Mouse (Mus musculus): Measurements from ENCODE around the gene Pros1. TPM values are rescaled to one million over a fixed set of nuclear protein-coding genes. Genes with fewer than 3 reads are reported as not detected.

Gene Pros1
- polyA plus RNA-seq, 1 experiment: 20.0 TPM

DNA sequence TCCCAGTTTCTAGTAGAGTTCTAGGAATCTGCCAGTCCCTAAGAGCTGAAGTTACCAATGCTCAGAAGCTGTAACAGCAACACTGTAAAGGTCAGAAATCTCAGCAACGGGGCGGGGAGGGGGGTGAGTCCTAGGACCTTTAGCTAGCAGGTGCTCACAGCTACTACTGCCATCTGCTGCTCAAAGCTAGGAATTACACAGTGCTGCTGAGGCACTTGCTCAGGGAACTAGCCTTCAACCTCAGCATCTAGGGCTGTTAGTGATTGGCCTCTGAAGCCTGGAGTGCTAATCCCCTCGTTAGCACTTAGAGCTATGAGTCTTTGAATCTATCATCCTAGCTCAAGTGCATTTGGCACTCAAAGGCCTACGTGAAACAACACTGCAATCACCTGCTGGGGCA lies 21.6 kb upstream of the Pros1 start:
- DNase-seq: no peak
- WGBS: 17% methylated on average over 4 of the region's 4 CpGs
- Histone ChIP-seq H3K4me1 (ENCODE audit: control insufficient read depth, insufficient read depth, low read length) (peaks cover 5% of the 10 kb centered on the region; the same call in 1 of the 2 replicates), H3K4me3 (replicated peaks; ENCODE audit: extremely low read depth, low read depth, low read length) (no peak overlapping the region)
- TF ChIP-seq POLR2A (IDR thresholded peaks at IDR 0.05; ENCODE audit: borderline replicate concordance, extremely low read depth, low read depth, low read length) (no peak), CTCF (IDR thresholded peaks at IDR 0.05; ENCODE audit: insufficient read depth, low read length) (peak; percentile 88)

DNA sequence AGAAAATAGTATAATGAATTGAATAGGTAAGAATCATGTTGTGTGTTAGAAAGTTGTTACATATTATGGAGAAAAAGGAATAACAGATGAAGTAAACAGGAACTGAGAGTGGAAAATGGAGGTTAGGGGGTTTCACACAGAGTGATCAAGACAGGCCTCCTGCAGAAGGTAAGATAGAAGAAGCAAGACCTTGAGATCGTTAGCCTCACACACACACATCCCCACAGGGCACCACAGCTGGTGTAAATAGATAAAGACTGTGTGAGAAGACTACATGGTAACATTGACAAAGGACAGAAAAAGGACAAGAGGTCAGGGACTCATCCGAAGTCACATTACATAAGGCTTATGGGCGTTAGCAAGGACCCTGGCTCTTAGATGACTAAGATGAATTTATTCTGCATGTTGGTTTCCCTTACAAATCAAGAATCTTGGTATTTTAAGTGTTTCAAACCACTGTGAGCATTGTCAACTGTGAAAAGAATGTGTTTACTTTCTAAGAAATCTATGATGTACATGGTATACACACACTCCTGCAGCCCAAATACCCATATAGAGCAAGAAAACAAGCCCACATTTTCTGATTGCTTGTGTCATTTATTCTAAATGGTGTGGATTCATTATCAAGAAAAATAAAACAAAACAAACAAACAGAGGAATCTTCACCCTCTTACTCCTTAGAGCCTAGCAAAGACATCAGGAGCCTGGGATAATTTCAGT lies 19.9 kb upstream of the Pros1 start:
- WGBS: 34% methylated on average over 3 of the region's 3 CpGs
- Histone ChIP-seq H3K4me1 (ENCODE audit: control insufficient read depth, insufficient read depth, low read length) (peaks cover 5% of the 10 kb centered on the region; the same call in 1 of the 2 replicates), H3K4me3 (replicated peaks; ENCODE audit: extremely low read depth, low read depth, low read length) (no peak overlapping the region)
- TF ChIP-seq POLR2A (IDR thresholded peaks at IDR 0.05; ENCODE audit: borderline replicate concordance, extremely low read depth, low read depth, low read length) (no peak), CTCF (IDR thresholded peaks at IDR 0.05; ENCODE audit: insufficient read depth, low read length) (no peak)
- DNase-seq: no peak

DNA sequence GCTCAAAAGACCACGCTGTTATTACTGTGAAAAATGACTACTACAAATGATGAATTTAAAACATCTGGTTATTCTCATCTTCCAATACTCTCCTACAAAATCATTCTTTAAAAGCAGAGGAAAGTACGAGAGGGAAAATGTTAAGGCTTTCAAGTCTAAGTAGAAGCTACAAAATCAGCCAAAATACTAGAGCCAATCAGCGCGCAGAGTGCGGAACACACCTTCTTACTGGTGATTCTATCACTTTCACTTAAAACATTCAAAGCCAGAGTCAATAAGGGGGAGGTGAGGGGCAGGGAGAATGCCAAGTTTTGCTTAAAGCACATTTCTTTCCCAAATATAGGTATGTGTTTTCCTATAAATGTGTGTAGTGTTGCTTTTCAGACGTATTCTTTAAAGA lies 8.8 kb upstream of the Pros1 start:
- H3K4me1 ChIP-seq (ENCODE audit: control insufficient read depth, insufficient read depth, low read length): peaks cover 2% of the 10 kb centered on the region; the same call in 1 of the 2 replicates
- no peak for DNase-seq
- H3K4me3 ChIP-seq (replicated peaks; ENCODE audit: extremely low read depth, low read depth, low read length): no peak overlapping the region
- WGBS: 81% methylated on average over 6 of the region's 6 CpGs
- TF ChIP-seq CTCF (IDR thresholded peaks at IDR 0.05; ENCODE audit: insufficient read depth, low read length) (no peak), POLR2A (IDR thresholded peaks at IDR 0.05; ENCODE audit: borderline replicate concordance, extremely low read depth, low read depth, low read length) (no peak)

DNA sequence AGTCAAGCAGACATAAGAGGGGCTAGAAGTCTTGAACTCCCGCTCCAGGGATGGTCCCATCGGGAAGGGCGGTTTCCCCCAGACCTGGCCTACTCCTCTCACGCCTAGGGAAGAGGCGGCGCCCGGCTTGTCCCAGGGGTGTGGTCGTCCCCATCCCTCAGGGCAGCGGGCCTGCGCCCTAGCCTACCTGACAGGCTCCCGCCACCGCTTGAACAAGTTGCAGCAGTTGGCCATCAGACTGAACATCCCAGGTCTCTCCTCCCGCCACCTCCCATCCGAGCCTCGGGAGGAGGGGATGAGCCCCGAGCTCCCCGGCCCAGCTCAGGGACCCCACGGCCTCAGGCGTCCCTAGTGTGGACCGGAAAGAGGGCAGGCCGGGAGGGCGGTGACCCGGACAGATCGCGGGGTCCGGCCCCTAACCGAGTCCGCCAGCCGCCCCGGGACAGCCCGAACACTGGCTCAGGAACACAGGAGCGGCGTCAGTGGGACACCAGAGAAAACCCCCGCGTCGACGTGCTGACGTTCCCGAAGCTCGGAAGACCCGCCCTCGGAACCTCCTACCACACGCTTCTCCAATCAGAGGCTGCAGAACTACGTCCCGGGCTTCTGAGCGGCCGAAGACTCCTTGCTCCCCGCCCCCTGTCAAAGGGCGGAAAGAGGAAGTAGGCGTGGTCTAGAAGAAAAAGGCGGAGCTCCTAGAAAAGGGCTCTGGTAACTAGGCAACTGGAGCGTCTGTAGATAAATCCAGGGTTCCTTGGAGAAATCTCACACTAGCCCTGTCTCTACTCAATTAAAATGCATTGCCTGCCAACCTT lies 7.4 kb upstream of the Pros1 start, which contains the start of gene Arl13b:
Gene Arl13b, minus strand, starts transcription at position 543 of the 815 bp plus-strand sequence.
- DNase-seq: peak; percentile 87
- TF ChIP-seq POLR2A (IDR thresholded peaks at IDR 0.05; ENCODE audit: borderline replicate concordance, extremely low read depth, low read depth, low read length) (peak; percentile 82; the same call in 1 of the 2 replicates), CTCF (IDR thresholded peaks at IDR 0.05; ENCODE audit: insufficient read depth, low read length) (no peak)
- H3K4me3 ChIP-seq (replicated peaks; ENCODE audit: extremely low read depth, low read depth, low read length): peak within 1 kb of the TSS; percentile 68
- peaks cover 2% of the 10 kb centered on the region; the same call in 1 of the 2 replicates for H3K4me1 ChIP-seq (ENCODE audit: control insufficient read depth, insufficient read depth, low read length)
- WGBS: under 1% methylated on average over 52 of the region's 52 CpGs

DNA sequence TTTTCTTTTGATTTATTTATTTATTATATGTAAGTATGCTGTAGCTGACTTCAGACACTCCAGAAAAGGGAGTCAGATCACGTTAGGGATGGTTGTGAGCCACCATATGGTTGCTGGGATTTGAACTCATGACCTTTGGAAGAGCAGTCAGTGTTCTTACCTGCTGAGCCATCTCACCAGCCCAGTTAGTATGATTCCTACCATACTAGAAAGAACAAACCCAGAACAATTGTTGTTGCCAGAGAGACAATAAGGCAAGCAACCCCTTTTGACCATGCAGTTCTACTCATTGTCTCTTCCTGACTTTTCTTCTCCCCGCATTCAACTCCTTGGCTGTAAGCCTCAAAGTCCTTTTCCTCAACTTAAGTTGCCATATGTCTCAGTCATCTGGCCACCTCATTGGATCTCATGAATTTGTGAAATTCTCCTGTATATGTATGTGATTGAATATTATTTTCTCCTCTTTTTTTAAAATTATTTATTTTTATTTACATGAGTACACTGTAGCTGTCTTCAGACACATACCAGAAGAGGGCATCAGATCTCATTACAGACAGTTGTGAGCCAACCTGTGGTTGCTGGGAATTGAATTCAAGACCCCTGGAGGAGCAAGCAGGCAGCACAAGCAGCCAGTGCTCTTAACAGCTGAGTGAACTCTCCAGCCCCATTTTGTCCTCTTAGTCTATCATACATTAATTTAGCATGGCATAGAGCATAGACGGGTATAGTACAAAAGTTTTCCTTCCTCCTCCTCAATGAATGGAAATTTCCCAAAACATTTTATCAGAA lies 1.4 kb upstream of the Pros1 start:
- no peak for DNase-seq
- no peak for TF ChIP-seq CTCF (IDR thresholded peaks at IDR 0.05; ENCODE audit: insufficient read depth, low read length)
- TF ChIP-seq POLR2A (IDR thresholded peaks at IDR 0.05; ENCODE audit: borderline replicate concordance, extremely low read depth, low read depth, low read length): no peak
- Histone ChIP-seq H3K4me3 (replicated peaks; ENCODE audit: extremely low read depth, low read depth, low read length) (no peak overlapping the region), H3K4me1 (ENCODE audit: control insufficient read depth, insufficient read depth, low read length) (peaks cover 7% of the 10 kb centered on the region)
- WGBS: 82% methylated on average over 3 of the region's 3 CpGs

DNA sequence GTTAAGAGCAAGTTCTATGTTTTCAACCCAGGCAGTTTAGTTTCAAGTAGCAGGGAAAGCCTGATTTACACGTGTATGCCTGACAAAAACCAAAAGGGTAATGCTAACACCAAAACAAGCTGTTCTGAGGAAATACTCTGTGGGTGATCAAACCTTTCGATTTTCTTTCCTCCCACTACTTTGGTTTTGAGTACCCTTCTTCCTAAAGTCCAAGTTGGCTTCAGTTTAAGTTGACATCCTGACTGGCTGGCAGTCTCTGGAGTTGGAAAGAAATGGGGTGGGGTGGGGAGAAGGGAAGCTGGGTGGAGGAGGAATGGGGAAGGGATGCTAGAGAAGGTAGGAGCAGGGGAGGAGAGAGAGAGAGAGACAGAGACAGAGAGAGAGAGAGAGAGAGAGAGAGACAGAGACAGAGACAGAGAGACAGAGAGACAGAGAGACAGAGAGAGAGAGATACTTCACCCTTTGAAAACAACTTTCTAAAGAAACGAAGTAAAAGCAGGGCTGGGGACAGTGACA lies 438 bp upstream of the Pros1 start:
- 6% methylated on average over 3 of the region's 3 CpGs for WGBS
- DNase-seq: no peak
- no peak for TF ChIP-seq POLR2A (IDR thresholded peaks at IDR 0.05; ENCODE audit: borderline replicate concordance, extremely low read depth, low read depth, low read length)
- TF ChIP-seq CTCF (IDR thresholded peaks at IDR 0.05; ENCODE audit: insufficient read depth, low read length): no peak
- peaks cover 7% of the 10 kb centered on the region for H3K4me1 ChIP-seq (ENCODE audit: control insufficient read depth, insufficient read depth, low read length)
- peak overlapping the region; percentile 100 for H3K4me3 ChIP-seq (replicated peaks; ENCODE audit: extremely low read depth, low read depth, low read length)

DNA sequence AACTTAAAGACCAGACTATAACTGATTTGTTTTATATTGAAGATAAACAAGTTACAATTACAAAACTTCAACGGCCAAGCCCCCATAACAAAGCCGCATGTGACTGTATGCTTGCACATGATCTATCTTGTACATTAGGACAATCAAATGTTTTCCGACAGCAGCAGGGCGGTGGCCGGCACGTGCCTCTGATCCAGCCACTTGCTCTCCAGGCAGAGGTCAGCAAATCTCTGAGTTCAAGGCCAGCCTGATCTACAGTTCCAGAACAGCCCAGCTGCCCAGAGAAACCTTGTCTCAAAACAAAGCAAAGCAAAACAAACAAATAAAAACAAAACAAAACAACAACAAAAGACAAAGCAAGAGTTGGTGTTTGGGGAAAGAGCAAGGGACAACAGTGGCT lies 1.3 kb downstream of the Pros1 start:
- Histone ChIP-seq H3K4me1 (ENCODE audit: control insufficient read depth, insufficient read depth, low read length) (peaks cover 7% of the 10 kb centered on the region), H3K4me3 (replicated peaks; ENCODE audit: extremely low read depth, low read depth, low read length) (peak overlapping the region; percentile 6)
- 45% methylated on average over 6 of the region's 6 CpGs for WGBS
- no peak for TF ChIP-seq POLR2A (IDR thresholded peaks at IDR 0.05; ENCODE audit: borderline replicate concordance, extremely low read depth, low read depth, low read length)
- no peak for TF ChIP-seq CTCF (IDR thresholded peaks at IDR 0.05; ENCODE audit: insufficient read depth, low read length)
- no peak for DNase-seq

DNA sequence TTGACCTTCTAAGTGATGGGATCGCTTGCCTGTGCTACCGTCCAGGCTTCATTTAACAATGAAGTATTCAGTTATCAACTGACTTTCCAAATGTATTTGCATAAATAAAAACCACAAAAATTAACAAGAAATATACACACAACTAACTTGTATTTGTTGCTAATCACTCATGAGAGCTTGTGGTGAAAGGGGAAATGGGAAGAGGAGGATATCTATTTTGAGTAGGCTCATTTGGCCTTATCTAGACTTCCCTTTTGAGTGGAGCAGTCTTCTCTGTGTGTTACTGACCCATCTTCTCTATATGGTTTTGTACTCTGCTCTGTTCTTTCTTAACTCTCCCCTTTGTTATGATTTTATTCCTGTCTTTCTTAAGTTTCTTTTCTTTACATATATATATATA lies 2.2 kb downstream of the Pros1 start:
- TF ChIP-seq POLR2A (IDR thresholded peaks at IDR 0.05; ENCODE audit: borderline replicate concordance, extremely low read depth, low read depth, low read length) (no peak), CTCF (IDR thresholded peaks at IDR 0.05; ENCODE audit: insufficient read depth, low read length) (no peak)
- DNase-seq: no peak
- WGBS: 94% methylated on average over 2 of the region's 2 CpGs
- H3K4me1 ChIP-seq (ENCODE audit: control insufficient read depth, insufficient read depth, low read length): peaks cover 7% of the 10 kb centered on the region
- H3K4me3 ChIP-seq (replicated peaks; ENCODE audit: extremely low read depth, low read depth, low read length): no peak overlapping the region

DNA sequence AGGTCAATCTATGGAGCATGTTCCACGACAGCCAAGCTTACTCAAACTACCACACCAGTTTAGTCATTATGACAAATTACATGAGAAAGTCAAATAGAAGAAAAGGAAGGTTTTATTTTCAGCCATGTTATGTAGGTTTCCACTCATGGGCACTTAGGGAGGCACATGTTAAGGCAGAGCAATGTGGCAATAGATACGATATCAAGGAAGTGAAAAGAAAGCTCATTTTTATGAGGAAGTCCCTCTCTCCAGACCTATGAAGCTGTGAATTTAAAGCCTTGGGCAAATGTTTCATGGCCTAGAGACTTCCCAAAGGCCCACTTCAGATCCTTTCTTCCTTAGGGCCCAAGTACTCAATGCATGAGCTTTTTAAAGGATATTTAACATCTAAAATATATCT lies 3.4 kb downstream of the Pros1 start:
- no peak for DNase-seq
- TF ChIP-seq POLR2A (IDR thresholded peaks at IDR 0.05; ENCODE audit: borderline replicate concordance, extremely low read depth, low read depth, low read length) (no peak), CTCF (IDR thresholded peaks at IDR 0.05; ENCODE audit: insufficient read depth, low read length) (no peak)
- Histone ChIP-seq H3K4me1 (ENCODE audit: control insufficient read depth, insufficient read depth, low read length) (peaks cover 7% of the 10 kb centered on the region), H3K4me3 (replicated peaks; ENCODE audit: extremely low read depth, low read depth, low read length) (no peak overlapping the region)
- 79% methylated on average over 2 of the region's 2 CpGs for WGBS
